Mouse (Mus musculus) stomach, embryonic 14.5 days (tissue): ENCODE results near the gene Mpl. TPM values are rescaled to one million over a fixed set of nuclear protein-coding genes. Genes with fewer than 3 reads are reported as not detected.

Experiments used
- ATAC-seq: fragments of 200-750 bp; cut with Nextera tagmentation; 2 replicates; pipeline ENCODE4 v1.8.0; 2017; ENCODE audit warnings: low read depth, moderate TSS enrichment; ENCODE audit not compliant: insufficient number of reproducible peaks, insufficient read depth, low FRiP score
- H3K27ac ChIP-seq: fragments of 300-500 bp; sonication (generic); 2 replicates; pipeline ENCODE4 v1.5.1; 2014; ENCODE audit warnings: mild to moderate bottlenecking, low read length, moderate library complexity, mixed read lengths
- H3K27me3 ChIP-seq: fragments of 300-500 bp; sonication (generic); 2 replicates; pipeline ENCODE4 v1.6.1; 2014; ENCODE audit warnings: low read length, control low read depth, mixed read lengths; ENCODE audit not compliant: control insufficient read depth, insufficient read depth
- H3K36me3 ChIP-seq: fragments of 300-500 bp; sonication (generic); 2 replicates; pipeline ENCODE4 v1.6.1; 2014; ENCODE audit warnings: mild to moderate bottlenecking, control low read depth, low read length, moderate library complexity, mixed read lengths; ENCODE audit not compliant: control insufficient read depth, insufficient read depth
- H3K4me1 ChIP-seq: fragments of 300-500 bp; sonication (generic); 2 replicates; pipeline ENCODE4 v1.6.1; 2014; ENCODE audit warnings: low read length, control low read depth, mixed read lengths; ENCODE audit not compliant: control insufficient read depth, insufficient read depth
- H3K4me2 ChIP-seq: fragments of 300-500 bp; sonication (generic); replicated peaks from 2 replicates; pipeline ENCODE4 v1.6.1; 2014; ENCODE audit warnings: low read depth, low read length, control low read depth
- H3K4me3 ChIP-seq: fragments of 300-500 bp; sonication (generic); 2 replicates; pipeline ENCODE4 v1.5.1; 2014; ENCODE audit warnings: low read depth, low read length, control low read depth
- H3K9ac ChIP-seq: fragments of 300-500 bp; sonication (generic); replicated peaks from 2 replicates; pipeline ENCODE4 v1.6.1; 2014; ENCODE audit warnings: low read depth, mild to moderate bottlenecking, control low read depth, low read length, moderate library complexity, mixed read lengths
- H3K9me3 ChIP-seq: fragments of 300-500 bp; sonication (generic); 2 replicates; pipeline ENCODE4 v1.6.1; 2016; ENCODE audit warnings: low read depth, low read length, control low read depth; ENCODE audit not compliant: control insufficient read depth
- WGBS: fragments of 180-500 bp; shearing (Covaris S2); extraction: QIAGEN DNeasy Blood & Tissue Kit; methylation state at CpG from one replicate; pipeline ENCODE4 v1.1.7; 2014; 5-methylcytosine and 5-hydroxymethylcytosine counted together
- polyA plus RNA-seq: library from polyadenylated mRNA; unstranded; fragments of >200 nt; fragmentation: Nextera tagmentation; extraction: Ambion mirVana; gene quantifications from 2 replicates; pipeline ENCODE4 v1.2.1, GENCODE M21; 2014

Mpl gene
- polyA plus RNA-seq, 1 experiment from 2014 or later: 0.36 TPM

- Histone ChIP-seq H3K9me3 (no peaks in the 10 kb centered on the region), H3K27ac (no peak overlapping the region), H3K4me2 (no peak overlapping the region), H3K4me1 (no peaks in the 10 kb centered on the region), H3K9ac (no peak overlapping the region), H3K27me3 (no peaks in the 10 kb centered on the region), H3K36me3 (no peaks in the 10 kb centered on the region), H3K4me3 (no peak overlapping the region)
- WGBS: 78% methylated on average over 6 of the region's 6 CpGs
- no peak for ATAC-seq
Measured at GRCm38 (mm10) chr4:118471281-118471680, 14.0 kb upstream of the Mpl start.

GRCm38 (mm10) chr4:118465697-118466163 is 8.4 kb upstream of the Mpl start:
- no peak overlapping the region for H3K27ac ChIP-seq
- H3K4me1 ChIP-seq: no peaks in the 10 kb centered on the region
- H3K9me3 ChIP-seq: no peaks in the 10 kb centered on the region
- ATAC-seq: peak; percentile 61; the same call in 1 of the 2 replicates
- H3K27me3 ChIP-seq: no peaks in the 10 kb centered on the region
- WGBS: 29% methylated on average over 11 of the region's 11 CpGs
- no peaks in the 10 kb centered on the region for H3K36me3 ChIP-seq
- no peak overlapping the region for H3K9ac ChIP-seq
- H3K4me3 ChIP-seq: no peak overlapping the region
- H3K4me2 ChIP-seq: no peak overlapping the region

GRCm38 (mm10) chr4:118464956-118465355 is 7.6 kb upstream of the Mpl start:
- H3K9ac ChIP-seq: no peak overlapping the region
- no peak for ATAC-seq
- no peaks in the 10 kb centered on the region for H3K9me3 ChIP-seq
- H3K4me2 ChIP-seq: no peak overlapping the region
- H3K27ac ChIP-seq: no peak overlapping the region
- H3K4me3 ChIP-seq: no peak overlapping the region
- H3K4me1 ChIP-seq: no peaks in the 10 kb centered on the region
- no peaks in the 10 kb centered on the region for H3K36me3 ChIP-seq
- no peaks in the 10 kb centered on the region for H3K27me3 ChIP-seq
- 82% methylated on average over 3 of the region's 3 CpGs for WGBS

DNA sequence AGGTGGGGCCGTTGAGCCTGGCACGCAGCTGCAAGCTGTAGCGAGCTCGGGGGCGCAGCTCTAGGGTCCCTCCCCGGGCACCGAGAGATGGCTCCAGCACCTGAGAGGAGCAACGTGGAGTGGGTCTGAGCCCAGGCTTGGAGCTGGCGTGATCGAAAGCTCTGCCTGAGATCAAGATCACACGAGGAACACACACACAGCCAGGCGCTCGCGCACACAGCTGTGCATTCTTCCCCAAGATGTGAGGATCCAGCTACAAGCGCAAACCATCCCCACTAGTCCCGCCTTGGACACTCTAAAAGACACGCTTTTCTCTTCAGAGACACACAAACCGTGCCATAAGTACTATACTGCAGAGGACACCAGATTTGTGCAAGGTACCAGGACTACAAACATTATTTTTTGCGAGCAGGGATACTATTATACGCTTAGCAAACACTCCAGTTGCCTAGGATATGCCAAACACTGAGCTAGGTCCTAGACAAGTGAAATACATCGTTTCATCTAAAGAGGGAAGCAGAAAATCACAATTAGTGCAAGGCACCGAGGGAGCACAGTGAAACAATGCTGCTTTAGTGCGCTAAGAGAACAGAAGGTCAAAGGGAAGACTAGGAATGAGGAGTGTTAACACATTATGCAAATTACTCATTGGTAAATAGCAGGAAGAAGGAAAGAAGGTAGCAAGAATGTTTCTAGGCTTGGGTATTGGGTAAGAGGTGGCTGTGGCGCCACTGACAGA is 10.7 kb downstream of the Mpl start:
- Histone ChIP-seq H3K36me3 (no peaks in the 10 kb centered on the region), H3K9me3 (no peaks in the 10 kb centered on the region), H3K27me3 (no peaks in the 10 kb centered on the region), H3K4me1 (peaks cover 10% of the 10 kb centered on the region; the same call in 1 of the 2 replicates), H3K27ac (no peak overlapping the region), H3K9ac (no peak overlapping the region), H3K4me2 (peak overlapping the region; percentile 80), H3K4me3 (peak overlapping the region; percentile 27)
- 29% methylated on average over 24 of the region's 24 CpGs for WGBS
- 0 out of 2 replicates have a peak, but pooled peaks have one; percentile 5 for ATAC-seq

DNA sequence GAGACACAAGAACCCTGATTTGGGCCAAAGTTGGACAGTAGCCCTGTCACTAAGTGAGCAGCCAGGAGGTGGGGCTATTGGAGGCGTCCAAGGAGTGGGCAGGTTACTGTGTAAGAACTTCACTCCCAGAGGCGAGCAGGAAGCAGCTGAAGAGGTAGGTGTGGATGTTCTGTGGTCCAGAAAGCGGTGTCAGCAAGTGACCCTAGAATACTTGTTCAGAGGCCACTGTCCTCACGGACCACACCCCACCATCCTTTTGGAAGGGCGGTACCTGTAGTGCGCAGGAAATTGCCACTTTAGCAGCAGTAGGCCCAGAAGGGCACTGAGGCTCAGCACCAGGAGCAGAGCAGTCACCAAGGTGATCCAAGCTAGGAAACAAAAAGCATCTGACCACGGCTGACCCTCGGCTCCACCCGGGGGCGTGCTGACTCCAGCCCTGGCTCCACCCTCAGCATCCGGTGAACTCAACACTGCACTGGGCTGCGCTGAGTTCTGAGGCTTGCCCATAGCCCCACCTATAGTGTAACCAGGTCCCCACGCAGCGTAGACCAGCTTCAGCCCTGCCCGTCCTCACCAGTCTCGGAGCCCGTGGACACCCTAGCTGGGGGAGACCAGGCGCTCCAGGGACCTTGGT is 11.4 kb downstream of the Mpl start:
- 0 out of 2 replicates have a peak overlapping the region, but pooled peaks have one; percentile 6 for H3K9ac ChIP-seq
- peak; percentile 74 for ATAC-seq
- H3K27me3 ChIP-seq: no peaks in the 10 kb centered on the region
- no peaks in the 10 kb centered on the region for H3K9me3 ChIP-seq
- H3K4me1 ChIP-seq: peaks cover 10% of the 10 kb centered on the region; the same call in 1 of the 2 replicates
- H3K4me2 ChIP-seq: peak overlapping the region; percentile 80
- H3K36me3 ChIP-seq: no peaks in the 10 kb centered on the region
- H3K4me3 ChIP-seq: peak overlapping the region; percentile 27
- 21% methylated on average over 18 of the region's 18 CpGs for WGBS
- no peak overlapping the region for H3K27ac ChIP-seq

DNA sequence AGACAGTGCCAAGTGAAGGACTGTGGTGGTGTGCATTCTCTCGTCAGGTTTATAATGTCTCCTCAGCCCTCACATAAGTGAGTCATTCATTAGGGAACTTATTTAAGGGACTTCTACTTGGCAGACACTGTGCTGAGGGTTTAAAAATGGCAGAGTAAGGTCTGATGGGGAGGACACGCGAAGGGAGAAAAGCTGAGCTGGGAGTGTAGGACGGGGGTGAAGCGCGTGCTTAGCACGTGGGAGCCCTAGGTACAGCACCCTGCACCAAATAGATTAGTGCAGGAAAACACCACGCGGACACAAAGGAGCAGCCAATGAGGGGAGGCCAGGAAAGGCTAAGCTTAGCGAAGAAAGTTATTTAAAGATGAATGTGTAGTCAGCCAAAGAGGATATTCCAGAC is 12.2 kb downstream of the Mpl start:
- H3K27ac ChIP-seq: no peak overlapping the region
- WGBS: 79% methylated on average over 10 of the region's 10 CpGs
- H3K27me3 ChIP-seq: no peaks in the 10 kb centered on the region
- no peak overlapping the region for H3K4me2 ChIP-seq
- H3K36me3 ChIP-seq: no peaks in the 10 kb centered on the region
- no peak overlapping the region for H3K9ac ChIP-seq
- peaks cover 10% of the 10 kb centered on the region; the same call in 1 of the 2 replicates for H3K4me1 ChIP-seq
- no peak overlapping the region for H3K4me3 ChIP-seq
- ATAC-seq: no peak; the same call in 1 of the 2 replicates
- no peaks in the 10 kb centered on the region for H3K9me3 ChIP-seq

GRCm38 (mm10) chr4:118437829-118438253 is 19.5 kb downstream of the Mpl start:
- 5% methylated on average over 12 of the region's 12 CpGs for WGBS
- H3K27ac ChIP-seq: peak overlapping the region; percentile 91
- no peak for ATAC-seq

DNA sequence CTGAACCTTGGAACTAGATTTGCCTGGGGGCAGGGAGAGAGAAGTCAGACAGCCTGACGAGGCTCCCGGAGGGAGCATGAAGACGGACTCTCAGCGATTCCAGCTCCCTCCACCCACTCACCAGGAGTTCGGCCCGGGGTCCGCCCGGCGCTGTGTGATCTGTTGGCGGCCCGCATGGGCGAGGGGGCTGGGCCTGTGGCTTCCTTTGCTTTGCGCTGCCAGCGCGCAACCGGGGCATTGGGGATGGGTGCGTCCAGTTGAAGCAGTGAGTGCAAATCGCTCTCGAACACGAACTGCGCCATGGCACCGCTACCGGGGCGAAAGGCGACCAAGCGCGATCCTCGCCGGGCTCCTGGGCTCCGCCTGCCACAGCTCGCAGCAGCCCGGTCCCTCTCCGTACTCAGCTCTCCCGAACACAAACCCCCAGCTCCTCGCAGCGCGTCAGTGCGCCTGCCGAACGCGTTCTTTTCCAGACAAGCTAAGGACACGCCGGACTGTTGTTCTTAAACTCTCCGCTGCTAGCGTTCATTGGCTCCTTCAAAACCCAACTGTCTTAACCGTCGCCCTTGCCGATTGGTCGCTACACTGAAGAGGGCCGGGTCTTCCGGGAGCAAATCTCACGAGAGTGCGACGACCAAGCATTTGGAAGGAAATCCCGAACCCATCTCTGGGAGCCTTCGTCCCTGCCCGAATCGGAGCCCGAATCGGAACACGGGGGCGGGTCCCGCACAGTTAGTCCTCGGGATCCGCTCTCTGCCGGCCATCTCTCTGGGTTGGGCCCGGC is 20.3 kb downstream of the Mpl start, which contains the start of gene Cdc20:
Gene Cdc20, minus strand, starts transcription at position 533 of the 784 bp plus-strand sequence.
- Histone ChIP-seq H3K9me3 (no peaks in the 10 kb centered on the region), H3K9ac (peak within 1 kb of the TSS; percentile 87), H3K4me2 (peak within 1 kb of the TSS; percentile 92), H3K27ac (peak within 1 kb of the TSS; percentile 91), H3K4me3 (peak within 1 kb of the TSS; percentile 74), H3K27me3 (no peaks in the 10 kb centered on the region), H3K4me1 (peaks cover 20% of the 10 kb centered on the region), H3K36me3 (peaks cover 26% of the 10 kb centered on the region)
- ATAC-seq: peak; percentile 94
- 1% methylated on average over 67 of the region's 67 CpGs for WGBS

More at GRCm38 (mm10) chr4:118437829-118438253, 19.5 kb downstream of the Mpl start:
- no peaks in the 10 kb centered on the region for H3K9me3 ChIP-seq
- no peaks in the 10 kb centered on the region for H3K27me3 ChIP-seq
- H3K4me3 ChIP-seq: peak overlapping the region; percentile 74
- peaks cover 20% of the 10 kb centered on the region for H3K4me1 ChIP-seq
- peak overlapping the region; percentile 40 for H3K9ac ChIP-seq
- H3K36me3 ChIP-seq: peaks cover 18% of the 10 kb centered on the region
- peak overlapping the region; percentile 92 for H3K4me2 ChIP-seq
